Mouse (Mus musculus) cerebellum, adult 2 months (tissue): ENCODE data around the gene Cacna1s. TPM values are rescaled to one million over a fixed set of nuclear protein-coding genes. Genes with fewer than 3 reads are reported as not detected.

Experiments
- DNase-seq, 2 experiments: peaks; one replicate each; pipeline ENCODE4 v3.0.0; 2021
- H3K27ac ChIP-seq: fragments of 200-500 bp; 2 replicates; pipeline ENCODE4 v1.5.1; 2012; ENCODE audit warnings: low read length, control low read depth, inconsistent platforms; ENCODE audit not compliant: insufficient read depth
- H3K27me3 ChIP-seq: fragments of 200-500 bp; 2 replicates; pipeline ENCODE4 v1.6.1; 2012; ENCODE audit warnings: inconsistent platforms, mild to moderate bottlenecking, low read length, moderate library complexity; ENCODE audit not compliant: control insufficient read depth, insufficient read depth
- H3K4me1 ChIP-seq: fragments of 200-500 bp; 2 replicates; pipeline ENCODE4 v1.6.1; 2011; ENCODE audit warnings: low read length; ENCODE audit not compliant: control insufficient read depth, insufficient read depth
- H3K4me3 ChIP-seq: fragments of 200-500 bp; replicated peaks from 2 replicates; pipeline ENCODE3; 2011; ENCODE audit warnings: mild to moderate bottlenecking, low read depth, low read length, control low read depth; ENCODE audit not compliant: insufficient read depth
- CTCF ChIP-seq: fragments of 200-500 bp; IDR thresholded peaks from 2 replicates; pipeline ENCODE4 v1.5.1; 2011; ENCODE audit warnings: low read depth, mild to moderate bottlenecking, control low read depth, low read length, moderate library complexity, borderline replicate concordance; ENCODE audit not compliant: insufficient read depth
- POLR2A ChIP-seq: fragments of 200-500 bp; IDR thresholded peaks from 2 replicates; pipeline ENCODE4 v1.6.1; 2011; ENCODE audit warnings: low read length, control low read depth, borderline replicate concordance; ENCODE audit not compliant: insufficient read depth
- WGBS: fragments of 180-500 bp; shearing (Covaris S2); methylation state at CpG from one replicate; pipeline ENCODE4 v1.1.7; 2018; 5-methylcytosine and 5-hydroxymethylcytosine counted together
- polyA plus RNA-seq: library from polyadenylated mRNA; depleted of rRNA; stranded (reverse); fragments of >200 nt; gene quantifications from 2 replicates; pipeline ENCODE4 v1.2.3, GENCODE M21; 2012

Gene Cacna1s
- polyA plus RNA-seq, 1 experiment: 1.2 TPM

DNA sequence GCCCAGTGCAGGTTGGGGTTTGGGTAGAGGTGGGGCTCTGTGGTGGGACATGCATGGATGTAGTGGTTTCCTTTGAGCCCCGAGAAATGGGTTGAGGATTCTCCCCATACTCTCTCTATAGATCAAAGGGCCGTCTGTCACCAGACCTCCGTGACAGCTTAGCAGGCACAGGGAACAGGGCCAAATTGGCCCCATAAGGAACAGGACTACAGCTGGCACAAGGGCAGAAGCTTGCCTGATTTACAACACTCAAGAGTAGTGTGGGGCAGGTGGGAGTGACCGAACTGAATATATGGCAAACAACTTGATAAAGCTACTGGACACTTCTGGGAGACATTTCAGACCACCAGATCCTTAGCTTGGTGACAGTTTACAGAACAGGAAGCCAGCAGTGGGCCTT lies 52.2 kb downstream of the Cacna1s start:
- DNase-seq: no peak
- Histone ChIP-seq H3K27me3 (no peaks in the 10 kb centered on the region), H3K27ac (no peak overlapping the region), H3K4me3 (no peak overlapping the region), H3K4me1 (peaks cover 10% of the 10 kb centered on the region)
- TF ChIP-seq POLR2A: no peak
- no peak for TF ChIP-seq CTCF
- WGBS: 48% methylated on average over 4 of the region's 4 CpGs

DNA sequence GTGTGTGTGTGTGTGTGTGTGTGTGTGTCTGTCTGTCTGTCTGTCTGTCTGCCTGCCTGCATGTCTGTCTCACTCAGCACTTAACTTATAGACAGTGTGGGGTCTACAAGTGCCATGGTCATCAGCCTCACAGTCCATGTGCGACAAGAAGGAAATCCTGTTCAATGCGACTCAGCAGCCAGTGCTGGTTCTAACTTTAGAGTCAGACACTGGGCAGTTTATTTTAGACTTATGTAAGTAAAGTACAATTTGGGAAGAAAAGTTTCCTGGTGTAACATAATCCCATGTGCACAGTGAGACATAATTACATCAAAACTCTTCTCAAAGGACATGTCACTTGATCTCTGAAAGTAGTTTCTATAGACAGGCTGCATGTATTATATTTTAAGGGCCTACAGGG lies 56.9 kb downstream of the Cacna1s start:
- no peak for DNase-seq
- Histone ChIP-seq H3K4me1 (no peaks in the 10 kb centered on the region), H3K4me3 (no peak overlapping the region), H3K27me3 (no peaks in the 10 kb centered on the region), H3K27ac (no peak overlapping the region)
- WGBS: 94% methylated on average over 2 of the region's 2 CpGs
- TF ChIP-seq CTCF (no peak), POLR2A (no peak)

- Histone ChIP-seq H3K27ac (no peak overlapping the region), H3K4me1 (no peaks in the 10 kb centered on the region), H3K4me3 (no peak overlapping the region), H3K27me3 (no peaks in the 10 kb centered on the region)
- TF ChIP-seq CTCF: peak; percentile 51; the same call in 1 of the 2 replicates
- no peak for TF ChIP-seq POLR2A
- peak; percentile 21 to 45 for DNase-seq
- WGBS: 46% methylated on average over 3 of the region's 3 CpGs
These were observed 63.6 kb downstream of the Cacna1s start for GRCm38 (mm10) chr1:136116183-136116582.

- WGBS: 94% methylated on average over 9 of the region's 9 CpGs
- no peak for DNase-seq
- Histone ChIP-seq H3K27me3 (no peaks in the 10 kb centered on the region), H3K4me3 (no peak overlapping the region), H3K4me1 (no peaks in the 10 kb centered on the region), H3K27ac (no peak overlapping the region)
- TF ChIP-seq POLR2A (no peak), CTCF (no peak)
These were observed 64.5 kb downstream of the Cacna1s start for GRCm38 (mm10) chr1:136117069-136117468.

DNA sequence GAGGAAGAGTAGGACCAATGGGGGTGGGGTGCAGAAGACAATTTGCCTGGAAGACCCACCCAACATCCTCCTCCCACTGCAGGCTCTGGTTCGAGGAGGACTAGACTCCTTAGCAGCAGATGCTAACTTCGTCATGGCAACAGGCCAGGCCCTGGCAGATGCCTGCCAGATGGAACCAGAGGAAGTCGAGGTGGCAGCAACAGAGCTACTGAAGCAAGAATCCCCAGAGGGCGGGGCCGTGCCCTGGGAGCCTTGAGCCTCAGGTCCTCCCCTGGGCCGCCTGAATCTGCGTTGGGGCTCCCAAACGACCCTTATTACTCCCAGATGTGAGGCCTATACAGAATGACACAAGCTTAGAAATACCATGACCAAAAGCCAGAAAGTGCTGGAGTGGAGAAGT lies 66.3 kb downstream of the Cacna1s start:
- 35% methylated on average over 8 of the region's 8 CpGs for WGBS
- Histone ChIP-seq H3K27ac (no peak overlapping the region), H3K27me3 (no peaks in the 10 kb centered on the region), H3K4me1 (no peaks in the 10 kb centered on the region), H3K4me3 (no peak overlapping the region)
- DNase-seq: peak in 1 of 2 experiments; percentile 23
- TF ChIP-seq CTCF: no peak
- TF ChIP-seq POLR2A: no peak

DNA sequence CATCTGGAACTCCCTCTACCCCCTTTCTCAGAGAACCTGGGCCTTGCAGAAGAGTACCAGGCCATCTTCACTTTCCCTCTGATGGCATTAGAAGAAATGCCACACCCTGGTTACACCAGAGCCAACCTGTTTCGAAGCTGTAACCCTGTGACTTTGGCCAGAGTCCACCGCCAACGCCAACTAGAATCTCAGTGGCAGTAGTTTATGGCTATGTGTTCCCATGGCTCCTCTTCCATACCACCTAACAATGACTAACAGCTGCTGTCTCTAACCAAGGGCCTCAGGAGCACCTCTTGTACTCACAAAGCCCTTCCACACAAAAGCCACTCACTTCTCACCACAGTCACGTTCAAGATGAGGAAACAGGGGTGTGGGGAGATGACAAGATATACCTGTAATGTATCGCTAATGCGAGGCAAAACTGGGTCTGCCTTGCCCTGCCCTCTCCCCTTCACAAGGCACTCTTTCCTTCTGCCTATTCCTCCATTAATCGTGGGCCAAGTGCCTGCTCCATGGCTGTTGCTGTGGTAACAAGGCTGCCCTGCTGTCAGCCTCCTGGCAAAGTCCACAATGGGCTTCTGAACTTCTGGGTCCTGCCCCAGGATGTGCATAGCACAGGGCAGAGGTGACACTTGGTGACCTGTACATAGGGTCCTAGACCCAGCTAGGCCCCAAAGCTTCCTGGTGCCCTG lies 67.2 kb downstream of the Cacna1s start:
- no peak for DNase-seq
- TF ChIP-seq CTCF (no peak), POLR2A (no peak)
- Histone ChIP-seq H3K4me3 (no peak overlapping the region), H3K27me3 (no peaks in the 10 kb centered on the region), H3K27ac (no peak overlapping the region), H3K4me1 (no peaks in the 10 kb centered on the region)
- 52% methylated on average over 7 of the region's 7 CpGs for WGBS

- Histone ChIP-seq H3K27me3 (no peaks in the 10 kb centered on the region), H3K4me1 (no peaks in the 10 kb centered on the region), H3K4me3 (no peak overlapping the region), H3K27ac (no peak overlapping the region)
- TF ChIP-seq POLR2A (no peak), CTCF (no peak)
- DNase-seq: no peak
- WGBS: 58% methylated on average over 1 of the region's 1 CpGs
These were observed 67.7 kb downstream of the Cacna1s start for GRCm38 (mm10) chr1:136120263-136120603.

DNA sequence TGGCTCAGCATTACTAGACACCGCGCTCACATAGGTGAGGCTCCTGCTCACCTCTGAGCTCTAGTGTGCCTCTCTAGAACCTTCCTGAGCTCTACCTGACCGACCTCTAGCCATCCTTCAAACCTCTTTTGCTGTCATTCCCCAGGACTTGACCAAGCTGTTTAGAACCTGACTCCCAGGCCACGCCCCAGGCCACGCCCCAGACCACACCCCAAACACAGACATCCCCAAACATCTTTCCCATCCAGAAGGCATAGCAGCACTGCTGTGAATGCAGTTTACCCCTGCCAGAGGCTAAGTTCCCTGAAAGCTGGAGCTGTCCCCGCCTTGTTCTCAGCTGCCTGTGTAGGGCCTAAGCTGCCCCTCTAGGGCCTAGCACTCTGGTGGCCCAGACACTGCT lies 68.2 kb downstream of the Cacna1s start:
- Histone ChIP-seq H3K4me3 (no peak overlapping the region), H3K27ac (no peak overlapping the region), H3K4me1 (no peaks in the 10 kb centered on the region), H3K27me3 (no peaks in the 10 kb centered on the region)
- no peak for DNase-seq
- TF ChIP-seq CTCF: no peak
- TF ChIP-seq POLR2A: no peak
- 77% methylated on average over 6 of the region's 6 CpGs for WGBS

GRCm38 (mm10) chr1:136122030-136122429 lies 69.5 kb downstream of the Cacna1s start:
- Histone ChIP-seq H3K4me3 (no peak overlapping the region), H3K27ac (no peak overlapping the region), H3K27me3 (no peaks in the 10 kb centered on the region), H3K4me1 (no peaks in the 10 kb centered on the region)
- TF ChIP-seq POLR2A: no peak
- TF ChIP-seq CTCF: no peak
- 59% methylated on average over 8 of the region's 8 CpGs for WGBS
- no peak for DNase-seq
